Mouse (Mus musculus) embryonic facial prominence, embryonic 13.5 days (tissue): ENCODE measurements around the gene 4930480E11Rik. TPM values are rescaled to one million over a fixed set of nuclear protein-coding genes. Genes with fewer than 3 reads are reported as not detected.
"Not testable (repeated sequence)": the region's sequence is repeated elsewhere in the genome, so short reads cannot be mapped to it uniquely, and the experiment has no call there.

Source experiments
- ATAC-seq: fragments of 200-750 bp; cut with Nextera tagmentation; 2 replicates; pipeline ENCODE4 v1.8.0; 2017; ENCODE audit warnings: low read depth; ENCODE audit not compliant: insufficient number of reproducible peaks, insufficient read depth, low FRiP score, low TSS enrichment
- H3K27ac ChIP-seq: fragments of 300-500 bp; sonication (generic); 2 replicates; pipeline ENCODE4 v1.5.1; 2015; ENCODE audit warnings: moderate library complexity, mild to moderate bottlenecking, inconsistent platforms
- H3K27me3 ChIP-seq: fragments of 300-500 bp; sonication (generic); 2 replicates; pipeline ENCODE4 v1.6.1; 2015; ENCODE audit warnings: mild to moderate bottlenecking, inconsistent platforms
- H3K36me3 ChIP-seq: fragments of 300-500 bp; sonication (generic); 2 replicates; pipeline ENCODE4 v1.6.1; 2015; ENCODE audit warnings: mild to moderate bottlenecking, inconsistent platforms
- H3K4me1 ChIP-seq: fragments of 300-500 bp; sonication (generic); 2 replicates; pipeline ENCODE4 v1.6.1; 2015; ENCODE audit warnings: inconsistent platforms
- H3K4me2 ChIP-seq: fragments of 300-500 bp; sonication (generic); 2 replicates; pipeline ENCODE4 v1.6.1; 2015; ENCODE audit warnings: moderate library complexity, mild to moderate bottlenecking, inconsistent platforms
- H3K4me3 ChIP-seq: fragments of 300-500 bp; sonication (generic); 2 replicates; pipeline ENCODE4 v1.5.1; 2015; ENCODE audit warnings: mild to moderate bottlenecking, inconsistent platforms
- H3K9ac ChIP-seq: fragments of 300-500 bp; sonication (generic); 2 replicates; pipeline ENCODE4 v1.6.1; 2015; ENCODE audit warnings: mild to moderate bottlenecking, inconsistent platforms
- H3K9me3 ChIP-seq: fragments of 300-500 bp; sonication (generic); 2 replicates; pipeline ENCODE4 v1.6.1; 2016; ENCODE audit warnings: inconsistent platforms
- WGBS: fragments of 180-500 bp; shearing (Covaris S2); methylation state at CpG from one replicate; pipeline ENCODE4 v1.1.7; 2015; ENCODE audit warnings: mixed read lengths; 5-methylcytosine and 5-hydroxymethylcytosine counted together
- polyA plus RNA-seq: library from polyadenylated mRNA; unstranded; fragments of >200 nt; fragmentation: Nextera tagmentation; extraction: Ambion mirVana; gene quantifications from 2 replicates; pipeline ENCODE4 v1.2.1, GENCODE M21; 2015

Gene 4930480E11Rik
- polyA plus RNA-seq = not detected in 2 replicates

DNA sequence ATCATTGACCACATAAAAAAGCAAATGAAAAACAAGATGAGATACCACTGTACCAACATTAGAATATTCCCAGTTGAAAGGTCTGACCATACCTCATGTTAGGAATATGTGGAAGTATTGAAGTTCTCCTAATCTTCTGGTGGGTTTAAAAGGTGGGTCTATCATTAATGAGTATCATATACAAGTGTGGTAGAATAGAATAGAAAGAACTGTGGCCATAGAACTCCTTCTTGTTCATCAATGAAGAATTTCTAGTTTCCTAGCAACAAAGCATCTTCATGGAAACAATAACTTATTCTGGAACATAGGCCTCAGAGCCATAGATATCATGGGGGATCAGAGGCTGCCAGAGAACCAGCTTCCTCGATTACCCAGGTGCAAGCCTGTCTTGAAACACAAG, at the start of gene 4930480E11Rik:
Gene 4930480E11Rik (plus strand): TSS at position 301 of the 400 bp plus-strand sequence.
- ATAC-seq = no peak
- no peak within 1 kb of the TSS for H3K4me3 ChIP-seq
- no peaks in the 10 kb centered on the region for H3K9me3 ChIP-seq
- H3K36me3 ChIP-seq = no peaks in the 10 kb centered on the region
- WGBS = 50% methylated on average over 1 of the region's 1 CpGs
- H3K4me1 ChIP-seq = no peaks in the 10 kb centered on the region
- H3K9ac ChIP-seq = no peak within 1 kb of the TSS
- H3K4me2 ChIP-seq = no peak within 1 kb of the TSS
- no peak within 1 kb of the TSS for H3K27ac ChIP-seq
- H3K27me3 ChIP-seq = no peaks in the 10 kb centered on the region

DNA sequence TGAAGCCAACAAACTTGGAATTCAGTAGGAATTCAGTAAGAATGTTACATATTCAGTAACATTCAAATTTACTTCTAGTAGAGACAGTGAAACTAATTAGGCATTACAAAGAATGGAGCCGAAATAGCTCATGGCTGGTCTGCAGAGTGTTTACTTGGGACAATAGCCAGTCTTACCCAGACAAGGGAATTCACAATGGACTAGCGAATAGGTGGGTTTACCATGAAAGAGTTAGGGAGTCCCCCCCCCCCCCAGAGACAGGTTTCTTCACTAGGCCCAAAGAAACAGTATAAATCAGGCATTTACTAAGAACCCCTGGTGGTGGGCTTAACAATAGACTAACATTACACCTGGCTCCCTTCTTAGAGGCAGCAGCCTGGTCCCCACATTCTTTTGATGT, 33.9 kb downstream of the 4930480E11Rik start:
- WGBS = 80% methylated on average over 2 of the region's 2 CpGs
- not testable (repeated sequence) for ATAC-seq, H3K36me3 ChIP-seq, H3K9ac ChIP-seq, H3K4me1 ChIP-seq, H3K27ac ChIP-seq, H3K9me3 ChIP-seq, H3K4me3 ChIP-seq, H3K27me3 ChIP-seq, H3K4me2 ChIP-seq

Other genes with a start within 250 kb of the 4930480E11Rik start
- gene Gm5938, start 244.2 kb upstream of the 4930480E11Rik start, polyA plus RNA-seq = not detected in 2 replicates
- not detected in 2 replicates for gene Obp1b, start 182.9 kb upstream of the 4930480E11Rik start, polyA plus RNA-seq
- not detected in 2 replicates for gene Gm14743, start 123.7 kb upstream of the 4930480E11Rik start, polyA plus RNA-seq
- 16.5 and 16.6 TPM in 2 replicates for gene Prrg1, start 214.3 kb downstream of the 4930480E11Rik start, polyA plus RNA-seq